Mouse (Mus musculus) urinary bladder, postnatal 10 days (tissue): Measurements from ENCODE around the gene Agap1.

Experiments
- DNase-seq: peaks from one replicate; pipeline ENCODE4 v3.0.0; 2022; ENCODE audit warnings: low spot score

Gene Agap1

GRCm38 (mm10) chr1:89909796-89910195 is 455.2 kb downstream of the Agap1 start:
- no peak for DNase-seq

- DNase-seq, result no peak
Observed at GRCm38 (mm10) chr1:89912392-89912791, 457.8 kb downstream of the Agap1 start.

- no peak for DNase-seq
Observed at GRCm38 (mm10) chr1:89913611-89914010, 459.0 kb downstream of the Agap1 start.

- DNase-seq, result no peak
Observed at GRCm38 (mm10) chr1:89918111-89918510, 463.5 kb downstream of the Agap1 start.

GRCm38 (mm10) chr1:89919206-89919605 is 464.6 kb downstream of the Agap1 start:
- no peak for DNase-seq

- no peak for DNase-seq
Observed at GRCm38 (mm10) chr1:89921806-89922205, 467.2 kb downstream of the Agap1 start.

- no peak for DNase-seq
Observed at GRCm38 (mm10) chr1:89922282-89922681, 467.7 kb downstream of the Agap1 start.

- DNase-seq, result no peak
Observed at GRCm38 (mm10) chr1:89922883-89923641, 468.5 kb downstream of the Agap1 start.

- DNase-seq, result no peak
Observed at GRCm38 (mm10) chr1:89923642-89924020, 469.0 kb downstream of the Agap1 start.

- no peak for DNase-seq
Observed at GRCm38 (mm10) chr1:89925501-89926190, 471.0 kb downstream of the Agap1 start.

GRCm38 (mm10) chr1:89926583-89927060 is 472.0 kb downstream of the Agap1 start:
- no peak for DNase-seq

GRCm38 (mm10) chr1:89927061-89927661 is 472.6 kb downstream of the Agap1 start:
- no peak for DNase-seq

GRCm38 (mm10) chr1:89928676-89929075 is 474.1 kb downstream of the Agap1 start:
- DNase-seq, result no peak

GRCm38 (mm10) chr1:89929181-89929580 is 474.6 kb downstream of the Agap1 start:
- DNase-seq, result no peak

GRCm38 (mm10) chr1:89929721-89930505 is 475.3 kb downstream of the Agap1 start:
- no peak for DNase-seq

GRCm38 (mm10) chr1:89930551-89930950 is 475.9 kb downstream of the Agap1 start:
- DNase-seq, result no peak

GRCm38 (mm10) chr1:89931120-89931519 is 476.5 kb downstream of the Agap1 start, which contains the start of gene Gbx2:
Gene Gbx2, minus strand, starts transcription at chr1:89931179.
- no peak for DNase-seq

GRCm38 (mm10) chr1:89932021-89932423 is 477.4 kb downstream of the Agap1 start:
- DNase-seq, result no peak

GRCm38 (mm10) chr1:89932616-89933015 is 478.0 kb downstream of the Agap1 start:
- no peak for DNase-seq

GRCm38 (mm10) chr1:89933028-89933427 is 478.4 kb downstream of the Agap1 start:
- no peak for DNase-seq

GRCm38 (mm10) chr1:89933786-89934185 is 479.2 kb downstream of the Agap1 start:
- DNase-seq, result no peak
